Mouse (Mus musculus) C2C12 (cell line): Measurements from ENCODE around the gene Eya4.
A peak's percentile ranks its signal among the peaks of the same experiment; 100 is the strongest.

Source experiments
- CTCF ChIP-seq: IDR thresholded peaks from one replicate; pipeline ENCODE4 v1.5.1; 2011; ENCODE audit not compliant: control insufficient read depth, insufficient read depth, insufficient read length
- MAX ChIP-seq: IDR thresholded peaks from one replicate; pipeline ENCODE4 v1.6.1; 2011; ENCODE audit warnings: mild to moderate bottlenecking, control low read depth
- USF1 ChIP-seq: IDR thresholded peaks from one replicate; pipeline ENCODE4 v1.6.1; 2011; ENCODE audit warnings: low read depth, mild to moderate bottlenecking, control low read depth, moderate library complexity

- no peak for TF ChIP-seq CTCF
- peak; percentile 73 for TF ChIP-seq USF1
- TF ChIP-seq MAX: peak; percentile 43
Observed at GRCm38 (mm10) chr10:23203144-23203838, 147.3 kb downstream of the Eya4 start.
